Mouse (Mus musculus): Measurements from ENCODE around the gene Rnf217. TPM values are rescaled to one million over a fixed set of nuclear protein-coding genes. Genes with fewer than 3 reads are reported as not detected.

Gene Rnf217
- polyA plus RNA-seq, 1 experiment from 2014 or later, result 0.89 TPM

GRCm38 (mm10) chr10:31603855-31604254 is 5.1 kb downstream of the Rnf217 start:
- Histone ChIP-seq H3K4me3 (ENCODE audit: low read length) (no peak overlapping the region), H3K4me2 (replicated peaks; ENCODE audit: low read depth, low read length) (no peak overlapping the region), H3K4me1 (ENCODE audit: insufficient read depth, low read length) (peaks cover 25% of the 10 kb centered on the region; the same call in 1 of the 2 replicates), H3K9me3 (ENCODE audit: low read length) (no peaks in the 10 kb centered on the region), H3K27me3 (ENCODE audit: insufficient read depth, low read length) (no peaks in the 10 kb centered on the region), H3K9ac (replicated peaks; ENCODE audit: low read length) (no peak overlapping the region), H3K27ac (ENCODE audit: low read length) (no peak overlapping the region), H3K36me3 (ENCODE audit: insufficient read depth, low read length) (no peaks in the 10 kb centered on the region)
- 88% methylated on average over 4 of the region's 4 CpGs for WGBS
- no peak for ATAC-seq (ENCODE audit: low FRiP score, low TSS enrichment)

GRCm38 (mm10) chr10:31600116-31600515 is 8.9 kb downstream of the Rnf217 start:
- no peaks in the 10 kb centered on the region for H3K27me3 ChIP-seq (ENCODE audit: insufficient read depth, low read length)
- no peak overlapping the region for H3K9ac ChIP-seq (replicated peaks; ENCODE audit: low read length)
- no peak overlapping the region for H3K4me2 ChIP-seq (replicated peaks; ENCODE audit: low read depth, low read length)
- no peaks in the 10 kb centered on the region for H3K9me3 ChIP-seq (ENCODE audit: low read length)
- H3K4me3 ChIP-seq (ENCODE audit: low read length), result no peak overlapping the region
- H3K27ac ChIP-seq (ENCODE audit: low read length), result no peak overlapping the region
- H3K4me1 ChIP-seq (ENCODE audit: insufficient read depth, low read length), result 0 out of 2 replicates have a peak, but pooled peaks cover 3% of the 10 kb centered on the region
- no peaks in the 10 kb centered on the region for H3K36me3 ChIP-seq (ENCODE audit: insufficient read depth, low read length)
- WGBS, result 92% methylated on average over 6 of the region's 6 CpGs
- ATAC-seq (ENCODE audit: low FRiP score, low TSS enrichment), result no peak

GRCm38 (mm10) chr10:31597886-31598285 is 11.1 kb downstream of the Rnf217 start:
- H3K9me3 ChIP-seq (ENCODE audit: low read length), result no peaks in the 10 kb centered on the region
- H3K27me3 ChIP-seq (ENCODE audit: insufficient read depth, low read length), result no peaks in the 10 kb centered on the region
- H3K36me3 ChIP-seq (ENCODE audit: insufficient read depth, low read length), result no peaks in the 10 kb centered on the region
- H3K4me2 ChIP-seq (replicated peaks; ENCODE audit: low read depth, low read length), result no peak overlapping the region
- ATAC-seq (ENCODE audit: low FRiP score, low TSS enrichment), result no peak
- 88% methylated on average over 2 of the region's 2 CpGs for WGBS
- no peak overlapping the region for H3K4me3 ChIP-seq (ENCODE audit: low read length)
- no peak overlapping the region for H3K27ac ChIP-seq (ENCODE audit: low read length)
- H3K4me1 ChIP-seq (ENCODE audit: insufficient read depth, low read length), result peaks cover 18% of the 10 kb centered on the region
- no peak overlapping the region for H3K9ac ChIP-seq (replicated peaks; ENCODE audit: low read length)

- WGBS, result 63% methylated on average over 4 of the region's 4 CpGs
- Histone ChIP-seq H3K9ac (replicated peaks; ENCODE audit: low read length) (no peak overlapping the region), H3K4me1 (ENCODE audit: insufficient read depth, low read length) (peaks cover 28% of the 10 kb centered on the region), H3K4me2 (replicated peaks; ENCODE audit: low read depth, low read length) (no peak overlapping the region), H3K27me3 (ENCODE audit: insufficient read depth, low read length) (no peaks in the 10 kb centered on the region), H3K27ac (ENCODE audit: low read length) (no peak overlapping the region), H3K9me3 (ENCODE audit: low read length) (no peaks in the 10 kb centered on the region), H3K4me3 (ENCODE audit: low read length) (no peak overlapping the region), H3K36me3 (ENCODE audit: insufficient read depth, low read length) (no peaks in the 10 kb centered on the region)
- ATAC-seq (ENCODE audit: low FRiP score, low TSS enrichment), result no peak
Observed at GRCm38 (mm10) chr10:31596804-31597203, 12.2 kb downstream of the Rnf217 start.

GRCm38 (mm10) chr10:31595326-31595725 is 13.7 kb downstream of the Rnf217 start:
- no peaks in the 10 kb centered on the region for H3K27me3 ChIP-seq (ENCODE audit: insufficient read depth, low read length)
- H3K4me1 ChIP-seq (ENCODE audit: insufficient read depth, low read length), result peaks cover 28% of the 10 kb centered on the region
- H3K4me2 ChIP-seq (replicated peaks; ENCODE audit: low read depth, low read length), result no peak overlapping the region
- H3K9ac ChIP-seq (replicated peaks; ENCODE audit: low read length), result no peak overlapping the region
- no peak overlapping the region for H3K27ac ChIP-seq (ENCODE audit: low read length)
- WGBS, result 90% methylated on average over 4 of the region's 4 CpGs
- H3K36me3 ChIP-seq (ENCODE audit: insufficient read depth, low read length), result no peaks in the 10 kb centered on the region
- no peak overlapping the region for H3K4me3 ChIP-seq (ENCODE audit: low read length)
- ATAC-seq (ENCODE audit: low FRiP score, low TSS enrichment), result no peak
- H3K9me3 ChIP-seq (ENCODE audit: low read length), result no peaks in the 10 kb centered on the region

GRCm38 (mm10) chr10:31592741-31593524 is 16.1 kb downstream of the Rnf217 start:
- H3K9me3 ChIP-seq (ENCODE audit: low read length), result no peaks in the 10 kb centered on the region
- peaks cover 28% of the 10 kb centered on the region for H3K4me1 ChIP-seq (ENCODE audit: insufficient read depth, low read length)
- H3K9ac ChIP-seq (replicated peaks; ENCODE audit: low read length), result no peak overlapping the region
- no peaks in the 10 kb centered on the region for H3K27me3 ChIP-seq (ENCODE audit: insufficient read depth, low read length)
- no peaks in the 10 kb centered on the region for H3K36me3 ChIP-seq (ENCODE audit: insufficient read depth, low read length)
- no peak overlapping the region for H3K4me2 ChIP-seq (replicated peaks; ENCODE audit: low read depth, low read length)
- 17% methylated on average over 9 of the region's 9 CpGs for WGBS
- H3K27ac ChIP-seq (ENCODE audit: low read length), result peak overlapping the region; percentile 69
- peak; percentile 82 for ATAC-seq (ENCODE audit: low FRiP score, low TSS enrichment)
- H3K4me3 ChIP-seq (ENCODE audit: low read length), result no peak overlapping the region

GRCm38 (mm10) chr10:31592095-31592740 is 16.8 kb downstream of the Rnf217 start:
- Histone ChIP-seq H3K4me1 (ENCODE audit: insufficient read depth, low read length) (peaks cover 28% of the 10 kb centered on the region), H3K27ac (ENCODE audit: low read length) (peak overlapping the region; percentile 69), H3K4me2 (replicated peaks; ENCODE audit: low read depth, low read length) (0 out of 2 replicates have a peak overlapping the region, but pooled peaks have one; percentile 4), H3K9ac (replicated peaks; ENCODE audit: low read length) (no peak overlapping the region), H3K27me3 (ENCODE audit: insufficient read depth, low read length) (no peaks in the 10 kb centered on the region), H3K9me3 (ENCODE audit: low read length) (no peaks in the 10 kb centered on the region), H3K4me3 (ENCODE audit: low read length) (no peak overlapping the region), H3K36me3 (ENCODE audit: insufficient read depth, low read length) (no peaks in the 10 kb centered on the region)
- 21% methylated on average over 3 of the region's 3 CpGs for WGBS
- ATAC-seq (ENCODE audit: low FRiP score, low TSS enrichment), result peak; percentile 64

GRCm38 (mm10) chr10:31580722-31581121 is 28.3 kb downstream of the Rnf217 start:
- no peaks in the 10 kb centered on the region for H3K9me3 ChIP-seq (ENCODE audit: low read length)
- H3K9ac ChIP-seq (replicated peaks; ENCODE audit: low read length), result no peak overlapping the region
- H3K4me2 ChIP-seq (replicated peaks; ENCODE audit: low read depth, low read length), result no peak overlapping the region
- whole genome bisulfite sequencing, result 84% methylated on average over 4 of the region's 4 CpGs
- no peaks in the 10 kb centered on the region for H3K27me3 ChIP-seq (ENCODE audit: insufficient read depth, low read length)
- no peak overlapping the region for H3K27ac ChIP-seq (ENCODE audit: low read length)
- H3K36me3 ChIP-seq (ENCODE audit: insufficient read depth, low read length), result no peaks in the 10 kb centered on the region
- no peak overlapping the region for H3K4me3 ChIP-seq (ENCODE audit: low read length)
- no peak for ATAC-seq (ENCODE audit: low FRiP score, low TSS enrichment)
- H3K4me1 ChIP-seq (ENCODE audit: insufficient read depth, low read length), result no peaks in the 10 kb centered on the region

GRCm38 (mm10) chr10:31580073-31580472 is 28.9 kb downstream of the Rnf217 start:
- Histone ChIP-seq H3K4me1 (ENCODE audit: insufficient read depth, low read length) (no peaks in the 10 kb centered on the region), H3K9me3 (ENCODE audit: low read length) (no peaks in the 10 kb centered on the region), H3K4me2 (replicated peaks; ENCODE audit: low read depth, low read length) (no peak overlapping the region), H3K27me3 (ENCODE audit: insufficient read depth, low read length) (no peaks in the 10 kb centered on the region), H3K9ac (replicated peaks; ENCODE audit: low read length) (no peak overlapping the region), H3K36me3 (ENCODE audit: insufficient read depth, low read length) (no peaks in the 10 kb centered on the region), H3K4me3 (ENCODE audit: low read length) (no peak overlapping the region), H3K27ac (ENCODE audit: low read length) (no peak overlapping the region)
- 94% methylated on average over 1 of the region's 1 CpGs for WGBS
- no peak for ATAC-seq (ENCODE audit: low FRiP score, low TSS enrichment)

- H3K36me3 ChIP-seq (ENCODE audit: insufficient read depth, low read length), result no peaks in the 10 kb centered on the region
- H3K9ac ChIP-seq (replicated peaks; ENCODE audit: low read length), result no peak overlapping the region
- H3K4me2 ChIP-seq (replicated peaks; ENCODE audit: low read depth, low read length), result no peak overlapping the region
- H3K4me3 ChIP-seq (ENCODE audit: low read length), result no peak overlapping the region
- H3K27me3 ChIP-seq (ENCODE audit: insufficient read depth, low read length), result no peaks in the 10 kb centered on the region
- H3K27ac ChIP-seq (ENCODE audit: low read length), result no peak overlapping the region
- no peaks in the 10 kb centered on the region for H3K9me3 ChIP-seq (ENCODE audit: low read length)
- H3K4me1 ChIP-seq (ENCODE audit: insufficient read depth, low read length), result no peaks in the 10 kb centered on the region
- ATAC-seq (ENCODE audit: low FRiP score, low TSS enrichment), result no peak
- WGBS, result 86% methylated on average over 4 of the region's 4 CpGs
Observed at GRCm38 (mm10) chr10:31573267-31573666, 35.7 kb downstream of the Rnf217 start.
